Mouse (Mus musculus): Measurements from ENCODE around the gene Eef1akmt2.

- TF ChIP-seq POLR2A (IDR thresholded peaks at IDR 0.05; ENCODE audit: borderline replicate concordance, low read depth, low read length) = no peak
- TF ChIP-seq CTCF (IDR thresholded peaks at IDR 0.05; ENCODE audit: low read depth, low read length) = no peak
Observed at GRCm38 (mm10) chr7:132787496-132788190, 64.8 kb downstream of the Eef1akmt2 start.

Data from bone marrow macrophage, adult 2 months (primary cell).